Mouse (Mus musculus): ENCODE measurements around the gene Ttbk2.

DNA sequence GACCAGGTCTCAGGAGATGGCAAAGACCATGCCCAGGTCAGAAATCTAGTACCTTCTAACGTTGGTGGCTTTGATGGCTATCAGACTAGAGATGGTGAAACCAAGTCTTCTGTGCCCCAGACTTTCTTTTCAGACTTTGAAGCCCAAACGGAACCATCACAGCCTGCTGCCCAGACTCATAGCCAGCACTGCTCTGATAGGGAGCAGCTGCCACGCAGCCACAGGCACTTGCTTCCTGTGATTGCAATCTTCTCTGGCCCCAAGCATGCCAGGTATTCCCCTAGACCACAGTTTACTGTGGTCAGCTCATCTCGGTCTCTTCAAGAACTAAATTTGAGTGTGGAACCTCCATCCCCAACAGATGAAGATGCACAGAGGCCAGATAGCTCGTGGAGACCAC is 147.7 kb downstream of the Ttbk2 start:
- no peak for TF ChIP-seq CTCF (IDR thresholded peaks at IDR 0.05)
- TF ChIP-seq EP300 (IDR thresholded peaks at IDR 0.05; ENCODE audit: insufficient read depth, low read depth, low read length), result no peak
- no peak for TF ChIP-seq POLR2A (IDR thresholded peaks at IDR 0.05; ENCODE audit: insufficient read depth, low read depth, low read length)
